Mouse (Mus musculus) left cerebral cortex, postnatal 25 days (tissue): ENCODE results near the gene Gsta2. TPM values are rescaled to one million over a fixed set of nuclear protein-coding genes. Genes with fewer than 3 reads are reported as not detected.
"Not testable (repeated sequence)": the region's sequence is repeated elsewhere in the genome, so short reads cannot be mapped to it uniquely, and the experiment has no call there.

Source experiments
- DNase-seq, 2 experiments: peaks; one replicate each; pipeline ENCODE4 v3.0.0; 2022; ENCODE audit warnings: low spot score in 2 of 2, mixed read lengths in 1 of 2
- intact Hi-C: fragments of 180-260 bp; cut with DNase I; formaldehyde crosslinking; loops from one replicate; pipeline ENCODE4 v1.15.1; 2025
- total RNA-seq, 2 experiments: library from RNA; stranded (reverse); gene quantifications; 2 replicates each; pipeline ENCODE4 v1.2.3; 2021

Gene Gsta2
- total RNA-seq, 2 experiments from 2014 or later: 0.43 TPM; not detected in 1

DNA sequence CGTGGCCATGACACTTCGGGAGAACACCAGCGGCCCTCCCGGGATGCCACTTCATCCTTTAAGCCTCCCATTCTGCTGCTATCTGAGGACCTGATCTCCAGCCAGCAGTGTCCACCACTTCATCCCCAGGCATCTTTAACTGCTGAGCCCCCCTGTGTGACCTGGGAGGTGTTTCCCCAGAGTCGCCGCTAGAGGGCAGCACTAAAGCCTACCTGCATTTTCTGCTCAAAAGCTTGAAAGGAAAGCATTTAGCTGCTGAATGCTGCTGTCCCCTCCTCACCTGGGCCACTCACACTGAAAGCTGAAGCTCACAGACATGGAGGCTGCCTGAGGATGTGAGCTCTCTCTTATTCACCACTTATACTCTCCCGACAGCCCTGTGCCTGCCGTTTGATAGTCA lies 15.3 kb downstream of the Gsta2 start:
- intact Hi-C loops: loop anchor here (10.0 kb wide), 1 partner anchor 46 kb away; no protein-coding TSS in a partner anchor
- peak in 1 of 2 experiments; percentile 4 for DNase-seq

GRCm38 (mm10) chr9:78337050-78337449 lies 18.5 kb downstream of the Gsta2 start:
- intact Hi-C loops, DNase-seq: not testable (repeated sequence)

DNA sequence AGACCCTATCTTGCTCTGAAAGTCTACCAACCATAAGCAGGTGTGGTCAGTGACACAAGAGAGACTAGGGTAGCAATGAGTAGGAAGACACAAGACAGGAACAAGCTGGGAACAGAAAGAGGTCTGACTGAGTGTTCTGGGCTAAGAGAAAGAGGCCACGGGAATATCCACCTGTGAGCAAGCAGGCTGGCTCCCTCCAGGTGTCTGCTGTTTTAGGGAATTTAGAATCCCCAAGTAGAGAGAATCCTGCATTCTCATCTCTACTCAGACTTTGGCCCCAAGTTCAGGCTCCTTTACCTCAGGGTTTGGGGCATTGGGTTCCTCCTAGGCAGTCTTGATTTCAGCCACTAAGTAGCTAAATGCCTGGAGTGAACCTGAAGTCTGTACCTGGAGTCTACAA lies 28.3 kb downstream of the Gsta2 start, which contains the start of gene Omt2b:
TSS of gene Omt2b (plus strand) at position 301 of the 400 bp plus-strand sequence.
- DNase-seq, intact Hi-C loops: not testable (repeated sequence)

GRCm38 (mm10) chr9:78319499-78319898 lies 36.1 kb downstream of the Gsta2 start:
- intact Hi-C loops: no loop called here
- no peak for DNase-seq

GRCm38 (mm10) chr9:78314696-78315095 lies 40.9 kb downstream of the Gsta2 start, which contains the start of gene Omt2a:
Omt2a (minus strand) TSS chr9:78314796.
- no peak for DNase-seq
- intact Hi-C loops: no loop called here

- intact Hi-C loops, DNase-seq: not testable (repeated sequence)
These were observed 47.5 kb downstream of the Gsta2 start for GRCm38 (mm10) chr9:78308122-78308521.

DNA sequence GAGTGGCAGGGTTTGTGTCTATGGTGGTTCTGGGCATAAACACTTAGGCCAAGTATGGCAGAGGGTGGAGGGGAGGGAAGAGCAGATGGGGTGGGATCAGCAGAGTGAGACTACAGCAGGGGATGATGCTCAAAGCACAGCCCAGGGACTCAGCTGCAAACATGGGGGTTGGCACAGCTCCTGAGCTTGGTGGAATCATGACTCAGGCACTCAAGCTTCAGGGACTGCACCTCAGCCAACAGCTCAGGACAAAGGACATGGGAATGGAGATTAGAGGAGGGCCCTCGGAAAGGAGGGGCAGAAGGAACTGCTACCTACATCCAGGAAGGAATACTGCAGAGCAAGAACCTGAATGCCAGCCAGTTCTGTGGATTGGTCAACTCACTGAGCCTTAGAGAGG lies 56.4 kb downstream of the Gsta2 start:
- intact Hi-C loops: loop anchor here (10.0 kb wide), 1 partner anchor 46 kb away; no protein-coding TSS in a partner anchor

DNA sequence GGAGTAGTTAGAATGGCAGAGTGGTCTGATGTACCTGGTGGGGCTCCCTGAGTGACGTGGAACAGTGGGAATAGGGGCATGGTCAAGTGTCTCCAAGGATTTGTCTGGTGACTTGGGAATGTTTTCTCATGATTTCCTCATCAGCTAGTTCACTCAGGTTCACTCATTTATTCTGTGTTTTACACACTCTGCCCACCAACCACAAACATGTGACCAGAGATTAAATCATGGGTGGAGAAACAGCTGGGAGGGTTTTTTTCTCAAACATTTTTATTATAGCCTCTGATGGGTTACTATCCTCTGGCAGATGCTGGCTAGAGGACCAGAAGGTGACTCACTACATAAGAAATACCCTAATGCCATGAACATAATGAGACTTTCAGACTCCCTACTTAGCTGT lies 57.4 kb downstream of the Gsta2 start:
- intact Hi-C loops: loop anchor here (10.0 kb wide), 1 partner anchor 47 kb away; no protein-coding TSS in a partner anchor
- no peak for DNase-seq

More for the DNA sequence above, 56.4 kb downstream of the Gsta2 start:
- DNase-seq: not testable (repeated sequence)

GRCm38 (mm10) chr9:78296089-78296488 lies 59.5 kb downstream of the Gsta2 start:
- intact Hi-C loops: loop anchor here (10.0 kb wide), 1 partner anchor 49 kb away; no protein-coding TSS in a partner anchor
- DNase-seq: peak; percentile 10 to 48

DNA sequence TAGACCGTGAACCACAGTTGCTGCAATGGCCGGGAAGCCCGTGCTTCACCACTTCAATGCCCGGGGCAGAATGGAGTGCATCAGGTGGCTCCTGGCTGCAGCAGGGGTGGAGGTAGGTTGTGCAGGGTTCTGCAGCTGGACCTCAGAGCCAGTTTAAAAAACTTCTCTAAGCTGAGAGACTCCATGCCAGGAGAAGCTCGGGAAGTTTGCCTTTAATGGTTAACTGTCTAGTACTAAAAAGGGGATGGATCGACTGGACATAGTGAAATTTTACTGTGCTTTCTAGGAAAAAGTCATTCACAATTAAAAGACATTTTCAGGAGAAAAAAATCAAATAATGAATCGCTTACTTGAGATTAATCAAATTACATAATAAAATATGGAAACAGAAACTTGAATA lies 60.8 kb downstream of the Gsta2 start:
- DNase-seq: not testable (repeated sequence)
- intact Hi-C loops: loop anchor here (10.0 kb wide), 1 partner anchor 50 kb away; no protein-coding TSS in a partner anchor

- not testable (repeated sequence) for DNase-seq
- intact Hi-C loops: loop anchor here (10.0 kb wide), 1 partner anchor 51 kb away; no protein-coding TSS in a partner anchor
These were observed 61.9 kb downstream of the Gsta2 start for GRCm38 (mm10) chr9:78293683-78294082.

- intact Hi-C loops: loop anchor here (10.0 kb wide), 1 partner anchor 52 kb away; no protein-coding TSS in a partner anchor
- not testable (repeated sequence) for DNase-seq
These were observed 63.1 kb downstream of the Gsta2 start for GRCm38 (mm10) chr9:78292462-78292861.

DNA sequence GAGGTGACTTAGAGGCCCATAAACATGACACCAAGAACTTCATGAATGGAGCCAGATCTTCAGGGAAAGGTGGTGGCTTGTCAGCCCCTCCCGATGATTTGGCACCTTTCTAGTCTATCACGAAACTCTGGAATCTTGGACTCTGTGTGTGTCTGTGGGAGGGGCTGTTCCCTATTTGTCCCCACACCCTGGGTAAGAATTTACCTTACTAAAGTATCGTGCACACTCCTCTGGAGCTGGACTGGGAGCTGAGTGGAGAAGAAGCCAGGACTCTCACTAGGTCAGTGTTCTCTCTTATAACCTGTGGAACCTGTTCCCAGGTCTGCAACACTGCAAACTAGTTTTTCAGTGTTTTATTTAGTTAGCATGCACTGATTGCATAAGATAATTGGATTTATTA lies 65.9 kb downstream of the Gsta2 start, which contains the start of gene Gm10639:
TSS of gene Gm10639 (plus strand) at position 201 of the 400 bp plus-strand sequence.
- intact Hi-C loops: loop anchor here (10.0 kb wide), 1 partner anchor 55 kb away; no protein-coding TSS in a partner anchor
- not testable (repeated sequence) for DNase-seq

DNA sequence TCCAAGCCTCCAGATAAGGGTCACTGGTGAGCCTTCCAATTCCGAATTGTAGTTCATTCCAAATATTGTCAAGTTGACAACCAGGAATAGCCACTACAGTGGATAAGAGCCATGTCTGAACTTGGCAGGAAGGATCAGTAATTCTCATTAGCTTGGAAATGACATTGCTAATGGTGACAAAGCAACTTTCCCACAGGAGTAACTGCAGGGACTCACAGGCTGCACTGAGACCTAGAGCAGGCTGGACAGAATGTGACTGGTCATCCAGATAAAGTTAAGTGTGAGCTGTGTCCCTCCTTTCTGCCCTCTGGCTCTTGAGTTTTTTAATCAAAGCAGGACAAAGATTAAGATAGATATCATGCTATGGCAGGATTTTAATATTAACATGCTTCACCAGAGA lies 66.5 kb downstream of the Gsta2 start:
- intact Hi-C loops, DNase-seq: not testable (repeated sequence)

DNA sequence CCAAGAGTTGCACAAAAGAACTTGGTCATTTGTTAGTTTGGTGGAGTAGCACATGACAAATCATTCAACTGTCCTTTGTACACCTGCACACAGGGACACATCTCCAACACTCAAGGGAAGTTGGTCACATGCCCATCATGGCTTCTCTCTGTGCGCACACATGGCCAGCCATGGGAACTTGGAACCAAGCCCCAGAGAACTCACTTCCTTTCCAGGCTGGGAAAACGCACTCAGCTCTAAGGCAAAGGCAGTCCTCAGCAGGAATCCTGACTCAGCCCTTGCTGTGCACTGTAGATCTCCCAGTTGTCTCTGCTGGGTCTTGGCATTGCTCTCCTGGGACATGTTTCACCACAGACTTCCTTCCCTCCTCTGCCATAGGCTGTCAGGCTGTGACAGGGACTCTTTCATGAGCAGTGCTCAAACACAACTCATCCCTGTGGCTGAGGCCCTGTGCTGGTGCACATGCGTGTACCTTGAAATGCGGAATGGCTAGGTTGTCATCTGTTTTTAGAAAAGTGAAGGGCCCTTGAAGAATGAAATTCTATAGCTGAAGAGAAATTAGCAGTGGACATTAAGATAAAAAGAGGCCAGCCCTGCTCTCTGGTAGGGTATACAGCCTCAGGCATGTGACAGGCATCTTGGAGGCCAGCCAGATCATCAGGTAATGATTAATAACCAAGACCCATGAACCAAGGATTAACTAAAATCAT lies 73.4 kb downstream of the Gsta2 start:
- intact Hi-C loops, DNase-seq: not testable (repeated sequence)

Other genes starting within 250 kb of the Gsta2 start
- gene Fbxo9, start 246.7 kb downstream of the Gsta2 start, total RNA-seq: 100 to 1,000 TPM; 112 to 125 TPM
- gene Ick, start 246.6 kb downstream of the Gsta2 start, total RNA-seq: 10 to 100 TPM; 18.7 to 19.8 TPM
- 10 to 100 TPM; 34.1 to 36.3 TPM for gene Gsta4, start 173.0 kb downstream of the Gsta2 start, total RNA-seq
- gene Gsta1, start 125.1 kb downstream of the Gsta2 start, total RNA-seq: not detected
- not detected for gene Gm3776, start 98.7 kb downstream of the Gsta2 start, total RNA-seq
- not detected for gene Gm10639, start 65.9 kb downstream of the Gsta2 start, total RNA-seq
- not detected for gene Omt2a, start 41.0 kb downstream of the Gsta2 start, total RNA-seq
- not detected for gene Omt2b, start 28.2 kb downstream of the Gsta2 start, total RNA-seq
- gene Dppa5a, start 12.4 kb upstream of the Gsta2 start, total RNA-seq: not detected
- gene Ooep, start 22.9 kb upstream of the Gsta2 start, total RNA-seq: under 1 TPM in 1 of 2 experiments, not detected in 1; 0.16 TPM
- gene Ddx43, start 40.0 kb upstream of the Gsta2 start, total RNA-seq: under 1 TPM in 1 of 2 experiments, not detected in 1; 0.14 TPM
- under 1 TPM; 0.48 to 0.53 TPM for gene Cgas, start 87.4 kb upstream of the Gsta2 start, total RNA-seq
- gene Mto1, start 92.4 kb upstream of the Gsta2 start, total RNA-seq: 10 to 100 TPM; 26.0 to 29.5 TPM
- under 1 TPM; 0.66 to 0.73 TPM for gene Gm17324, start 93.0 kb upstream of the Gsta2 start, total RNA-seq
- gene Eef1a1, start 133.4 kb upstream of the Gsta2 start, total RNA-seq: 1,000 to 10,000 TPM; 2,219 to 2,332 TPM
- gene Slc17a5, start 232.3 kb upstream of the Gsta2 start, total RNA-seq: 10 to 100 TPM; 18.2 to 18.5 TPM